Mouse (Mus musculus) heart, postnatal 0 days (tissue): ENCODE data around the gene Trim63. TPM values are rescaled to one million over a fixed set of nuclear protein-coding genes. Genes with fewer than 3 reads are reported as not detected.

Experiments
- ATAC-seq: fragments of 200-750 bp; cut with Nextera tagmentation; 2 replicates; pipeline ENCODE4 v1.8.0; 2017; ENCODE audit warnings: low read depth, moderate number of reproducible peaks, moderate library complexity; ENCODE audit not compliant: insufficient read depth
- DNase-seq: peaks from one replicate; pipeline ENCODE4 v3.0.0-alpha.2; 2016; ENCODE audit warnings: low spot score
- H3K27ac ChIP-seq: fragments of 300-500 bp; sonication (generic); 2 replicates; pipeline ENCODE4 v1.5.1; 2014; ENCODE audit warnings: low read depth, mild to moderate bottlenecking
- H3K27me3 ChIP-seq: fragments of 300-500 bp; sonication (generic); 2 replicates; pipeline ENCODE4 v1.6.1; 2014; ENCODE audit warnings: low read length, mixed read lengths; ENCODE audit not compliant: control insufficient read depth, insufficient read depth
- H3K36me3 ChIP-seq: fragments of 300-500 bp; sonication (generic); replicated peaks from 2 replicates; pipeline ENCODE4 v1.6.1; 2014; ENCODE audit warnings: low read length, mixed read lengths; ENCODE audit not compliant: control insufficient read depth, insufficient read depth
- H3K4me1 ChIP-seq: fragments of 300-500 bp; sonication (generic); 2 replicates; pipeline ENCODE4 v1.6.1; 2014; ENCODE audit warnings: antibody characterized with exemption; ENCODE audit not compliant: control insufficient read depth, insufficient read depth
- H3K4me2 ChIP-seq: fragments of 300-500 bp; sonication (generic); 2 replicates; pipeline ENCODE4 v1.6.1; 2014; ENCODE audit warnings: low read depth, mild to moderate bottlenecking, low read length, moderate library complexity
- H3K4me3 ChIP-seq: fragments of 300-500 bp; sonication (generic); 2 replicates; pipeline ENCODE4 v1.5.1; 2014; ENCODE audit warnings: low read depth, low read length
- H3K9ac ChIP-seq: fragments of 300-500 bp; sonication (generic); replicated peaks from 2 replicates; pipeline ENCODE4 v1.6.1; 2014; ENCODE audit warnings: low read depth, low read length, mixed read lengths
- H3K9me3 ChIP-seq: fragments of 300-500 bp; sonication (generic); replicated peaks from 2 replicates; pipeline ENCODE4 v1.6.1; 2016; ENCODE audit warnings: low read length; ENCODE audit not compliant: control insufficient read depth
- CTCF ChIP-seq: IDR thresholded peaks from 2 replicates; pipeline ENCODE4 v1.5.1; 2016; ENCODE audit warnings: antibody characterized with exemption, control low read depth, low read depth
- EP300 ChIP-seq: IDR thresholded peaks from 2 replicates; pipeline ENCODE4 v1.6.1; 2016; ENCODE audit warnings: antibody characterized with exemption, low read depth
- WGBS: fragments of 180-500 bp; shearing (Covaris S2); extraction: QIAGEN DNeasy Blood & Tissue Kit; methylation state at CpG from one replicate; pipeline ENCODE4 v1.1.7; 2014; 5-methylcytosine and 5-hydroxymethylcytosine counted together
- polyA plus RNA-seq: library from polyadenylated mRNA; unstranded; fragments of >200 nt; fragmentation: Nextera tagmentation; extraction: Ambion mirVana; gene quantifications from 2 replicates; pipeline ENCODE4 v1.2.1, GENCODE M21; 2015
- total RNA-seq: library from RNA; depleted of rRNA; stranded (reverse); fragments of >200 nt; gene quantifications from 2 replicates; pipeline ENCODE4 v1.2.3, GENCODE M21; 2014; ENCODE audit warnings: low replicate concordance

Gene Trim63
- total and polyA plus RNA-seq, 2 experiments from 2014 or later = 170 to 281 TPM

DNA sequence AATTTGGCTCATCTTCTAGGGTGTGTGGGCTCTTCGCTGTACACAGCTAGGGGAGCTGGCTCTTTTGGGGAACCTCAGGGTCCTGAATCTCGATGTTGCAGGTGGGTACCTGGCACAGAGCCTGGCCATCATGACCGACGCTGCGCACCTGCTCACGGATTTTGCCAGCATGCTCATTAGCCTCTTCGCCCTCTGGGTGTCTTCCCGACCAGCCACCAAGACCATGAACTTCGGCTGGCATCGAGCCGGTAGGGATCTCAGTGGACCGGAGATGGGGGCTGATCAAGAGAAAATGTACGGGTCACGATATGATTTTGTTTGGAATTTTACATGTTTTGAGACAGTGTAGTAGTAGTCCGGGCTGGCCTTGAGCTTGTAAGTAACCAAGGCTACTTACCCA lies 30.9 kb downstream of the Trim63 start:
- Histone ChIP-seq H3K27me3 (peaks cover 30% of the 10 kb centered on the region), H3K27ac (no peak overlapping the region), H3K9me3 (no peaks in the 10 kb centered on the region), H3K9ac (no peak overlapping the region), H3K4me2 (no peak overlapping the region), H3K4me3 (no peak overlapping the region), H3K4me1 (peaks cover 6% of the 10 kb centered on the region; the same call in 1 of the 2 replicates), H3K36me3 (no peaks in the 10 kb centered on the region)
- DNase-seq (no peak), ATAC-seq (no peak)
- 89% methylated on average over 15 of the region's 15 CpGs for WGBS
- TF ChIP-seq CTCF (no peak), EP300 (no peak)

DNA sequence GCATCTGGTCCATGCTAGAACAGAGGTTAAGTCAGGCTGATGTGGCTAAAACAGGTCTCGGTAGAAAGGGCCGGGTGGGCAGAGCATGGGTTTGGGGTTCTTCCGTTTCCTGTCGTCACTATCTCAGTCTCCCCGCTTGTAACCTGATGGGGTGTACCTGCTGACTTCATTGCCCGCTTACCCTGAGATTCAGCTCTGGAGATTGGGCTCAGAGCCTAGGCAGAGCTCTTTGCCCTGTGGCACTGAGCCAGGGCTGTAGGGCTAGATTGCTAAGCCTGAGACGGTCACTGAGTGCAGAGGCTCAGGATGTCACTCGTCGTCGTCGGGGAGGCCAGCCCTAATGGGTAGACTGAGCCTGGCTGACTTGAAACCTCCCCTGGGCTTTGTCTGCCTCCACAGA lies 33.2 kb downstream of the Trim63 start:
- DNase-seq (no peak), ATAC-seq (no peak)
- 38% methylated on average over 11 of the region's 11 CpGs for WGBS
- Histone ChIP-seq H3K27ac (no peak overlapping the region), H3K36me3 (no peaks in the 10 kb centered on the region), H3K9me3 (no peaks in the 10 kb centered on the region), H3K4me1 (peaks cover 21% of the 10 kb centered on the region), H3K4me2 (no peak overlapping the region; the same call in 1 of the 2 replicates), H3K4me3 (no peak overlapping the region), H3K27me3 (peaks cover 16% of the 10 kb centered on the region), H3K9ac (no peak overlapping the region)
- no peak for TF ChIP-seq CTCF
- no peak for TF ChIP-seq EP300

DNA sequence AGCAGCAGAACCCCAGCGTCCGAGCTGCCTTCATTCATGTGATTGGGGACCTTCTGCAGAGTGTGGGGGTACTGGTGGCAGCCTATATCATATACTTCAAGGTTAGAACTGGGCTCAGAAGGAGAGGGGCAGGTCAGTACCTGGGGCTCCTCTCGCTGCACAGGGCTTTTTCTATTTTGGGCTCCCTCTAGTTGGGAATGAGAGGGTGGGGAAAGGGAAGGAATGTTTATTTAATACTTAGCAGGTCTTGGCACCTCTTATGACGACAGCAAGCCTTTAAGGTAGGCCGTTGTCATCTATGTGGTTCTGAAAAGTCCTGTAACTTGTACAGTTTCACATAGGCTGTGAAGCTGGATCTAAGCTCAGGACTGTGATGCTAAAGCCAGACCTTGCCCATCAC lies 33.6 kb downstream of the Trim63 start:
- Histone ChIP-seq H3K36me3 (no peaks in the 10 kb centered on the region), H3K4me3 (no peak overlapping the region), H3K27ac (no peak overlapping the region), H3K4me2 (no peak overlapping the region; the same call in 1 of the 2 replicates), H3K4me1 (peaks cover 18% of the 10 kb centered on the region), H3K27me3 (peaks cover 12% of the 10 kb centered on the region), H3K9ac (no peak overlapping the region), H3K9me3 (no peaks in the 10 kb centered on the region)
- TF ChIP-seq EP300 (no peak), CTCF (no peak)
- ATAC-seq = no peak
- 39% methylated on average over 5 of the region's 5 CpGs for WGBS
- DNase-seq = no peak

DNA sequence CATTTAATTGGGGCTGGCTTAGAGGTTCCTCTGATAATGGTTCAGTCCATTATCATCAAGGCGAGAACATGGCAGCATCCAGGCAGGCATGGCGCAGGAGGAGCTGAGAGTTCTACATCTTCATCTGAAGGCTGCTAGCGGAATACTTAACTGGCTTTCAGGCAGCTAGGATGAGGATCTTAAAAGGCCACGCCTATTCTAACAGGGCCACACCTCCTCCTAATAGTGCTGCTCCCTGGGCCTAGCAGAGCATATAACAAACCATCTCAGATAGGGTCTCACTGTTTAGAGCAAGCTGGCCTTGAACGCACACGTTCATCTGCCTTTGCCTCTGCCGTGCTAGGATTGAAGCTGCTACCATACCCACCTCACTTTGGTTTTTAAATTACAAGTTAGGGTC lies 34.9 kb downstream of the Trim63 start:
- Histone ChIP-seq H3K9ac (no peak overlapping the region), H3K4me2 (no peak overlapping the region), H3K4me1 (peaks cover 16% of the 10 kb centered on the region), H3K36me3 (no peaks in the 10 kb centered on the region), H3K27ac (no peak overlapping the region), H3K27me3 (0 out of 2 replicates have a peak, but pooled peaks cover 6% of the 10 kb centered on the region), H3K9me3 (no peaks in the 10 kb centered on the region), H3K4me3 (no peak overlapping the region)
- ATAC-seq = no peak
- TF ChIP-seq CTCF (no peak), EP300 (no peak)
- no peak for DNase-seq
- WGBS = 88% methylated on average over 7 of the region's 7 CpGs

DNA sequence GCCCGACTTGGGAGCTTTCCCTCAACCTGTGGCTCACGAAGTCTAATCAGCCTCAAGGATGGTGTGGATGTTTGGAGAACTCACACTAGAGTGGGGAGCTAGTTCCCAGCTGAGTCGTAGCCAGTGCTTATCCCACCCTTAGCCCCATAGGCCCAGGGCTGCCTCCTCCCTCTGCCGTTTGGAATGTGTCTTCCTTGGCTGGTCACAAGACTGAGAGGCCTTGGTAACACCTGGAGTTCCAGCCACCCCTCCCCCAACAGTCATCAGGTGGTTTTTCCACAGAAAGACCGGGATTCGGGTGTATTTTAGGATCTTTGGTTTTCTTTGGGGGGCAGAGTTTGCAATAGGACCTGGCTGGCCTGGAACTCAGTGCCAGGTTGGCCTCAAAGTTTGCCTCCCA lies 35.7 kb downstream of the Trim63 start:
- DNase-seq (no peak), ATAC-seq (no peak)
- no peak overlapping the region for H3K4me2 ChIP-seq
- H3K36me3 ChIP-seq = no peaks in the 10 kb centered on the region
- WGBS = 83% methylated on average over 6 of the region's 6 CpGs
- no peak for TF ChIP-seq EP300
- TF ChIP-seq CTCF = no peak
- H3K27me3 ChIP-seq = 0 out of 2 replicates have a peak, but pooled peaks cover 3% of the 10 kb centered on the region
- H3K4me1 ChIP-seq = peaks cover 24% of the 10 kb centered on the region
- H3K27ac ChIP-seq = no peak overlapping the region
- no peaks in the 10 kb centered on the region for H3K9me3 ChIP-seq
- no peak overlapping the region for H3K9ac ChIP-seq
- no peak overlapping the region for H3K4me3 ChIP-seq
